Mouse (Mus musculus): ENCODE measurements around the gene Fat4. TPM values are rescaled to one million over a fixed set of nuclear protein-coding genes. Genes with fewer than 3 reads are reported as not detected.

Fat4 gene
- total RNA-seq (2021), result 10 to 100 TPM; 33.2 to 33.3 TPM
- long read RNA-seq, experiment 1, result 0 reads
- long read RNA-seq, experiment 2, result 0 reads

GRCm38 (mm10) chr3:38886890-38887355, at the start of gene Fat4:
Fat4 (plus strand) TSS chr3:38886940.
- no peak for DNase-seq (ENCODE audit: low spot score in 2 of 2)

GRCm38 (mm10) chr3:38839438-38839837, 47.3 kb upstream of the Fat4 start:
- DNase-seq (ENCODE audit: low spot score in 2 of 2), result no peak

GRCm38 (mm10) chr3:38843000-38843538, 43.7 kb upstream of the Fat4 start:
- DNase-seq (ENCODE audit: low spot score in 2 of 2), result no peak

- no peak for DNase-seq (ENCODE audit: low spot score in 2 of 2)
Observed at GRCm38 (mm10) chr3:38846602-38847382, 39.9 kb upstream of the Fat4 start.

GRCm38 (mm10) chr3:38849077-38849476, 37.7 kb upstream of the Fat4 start:
- no peak for DNase-seq (ENCODE audit: low spot score in 2 of 2)

- peak in 1 of 2 experiments; percentile 79 for DNase-seq (ENCODE audit: low spot score in 2 of 2)
Observed at GRCm38 (mm10) chr3:38849536-38849935, 37.2 kb upstream of the Fat4 start.

GRCm38 (mm10) chr3:38853650-38854049, 33.1 kb upstream of the Fat4 start:
- no peak for DNase-seq (ENCODE audit: low spot score in 2 of 2)

- no peak for DNase-seq (ENCODE audit: low spot score in 2 of 2)
Observed at GRCm38 (mm10) chr3:38860683-38861082, 26.1 kb upstream of the Fat4 start.

GRCm38 (mm10) chr3:38871291-38871690, 15.4 kb upstream of the Fat4 start:
- no peak for DNase-seq (ENCODE audit: low spot score in 2 of 2)

- DNase-seq (ENCODE audit: low spot score in 2 of 2), result no peak
Observed at GRCm38 (mm10) chr3:38875872-38876271, 10.9 kb upstream of the Fat4 start.

GRCm38 (mm10) chr3:38876706-38877105, 10.0 kb upstream of the Fat4 start:
- no peak for DNase-seq (ENCODE audit: low spot score in 2 of 2)

GRCm38 (mm10) chr3:38882778-38883177, 4.0 kb upstream of the Fat4 start:
- peak in 1 of 2 experiments; percentile 76 for DNase-seq (ENCODE audit: low spot score in 2 of 2)

- DNase-seq (ENCODE audit: low spot score in 2 of 2), result no peak
Observed at GRCm38 (mm10) chr3:38883676-38884075, 3.1 kb upstream of the Fat4 start.

- DNase-seq (ENCODE audit: low spot score in 2 of 2), result peak; percentile 84 to 93
Observed at GRCm38 (mm10) chr3:38884276-38884675, 2.5 kb upstream of the Fat4 start.

GRCm38 (mm10) chr3:38884919-38885418, 1.8 kb upstream of the Fat4 start:
- peak in 1 of 2 experiments; percentile 58 for DNase-seq (ENCODE audit: low spot score in 2 of 2)

GRCm38 (mm10) chr3:38885481-38886001, 1.2 kb upstream of the Fat4 start:
- peak; percentile 73 to 81 for DNase-seq (ENCODE audit: low spot score in 2 of 2)

GRCm38 (mm10) chr3:38886061-38886821, 499 bp upstream of the Fat4 start:
- no peak for DNase-seq (ENCODE audit: low spot score in 2 of 2)

- DNase-seq (ENCODE audit: low spot score in 2 of 2), result peak; percentile 59 to 65
Observed at GRCm38 (mm10) chr3:38887381-38887991, 746 bp downstream of the Fat4 start.

- DNase-seq (ENCODE audit: low spot score in 2 of 2), result peak; percentile 88 to 89
Observed at GRCm38 (mm10) chr3:38888111-38888510, 1.4 kb downstream of the Fat4 start.

- peak in 1 of 2 experiments; percentile 63 for DNase-seq (ENCODE audit: low spot score in 2 of 2)
Observed at GRCm38 (mm10) chr3:38892791-38893224, 6.1 kb downstream of the Fat4 start.

GRCm38 (mm10) chr3:38900839-38901238, 14.1 kb downstream of the Fat4 start:
- no peak for DNase-seq (ENCODE audit: low spot score in 2 of 2)
